Mouse (Mus musculus): ENCODE measurements around the gene Snrpa. TPM values are rescaled to one million over a fixed set of nuclear protein-coding genes. Genes with fewer than 3 reads are reported as not detected.
A peak's percentile ranks its signal among the peaks of the same experiment; 100 is the strongest.

Gene Snrpa
- polyA plus RNA-seq, 1 experiment, result 128 TPM

DNA sequence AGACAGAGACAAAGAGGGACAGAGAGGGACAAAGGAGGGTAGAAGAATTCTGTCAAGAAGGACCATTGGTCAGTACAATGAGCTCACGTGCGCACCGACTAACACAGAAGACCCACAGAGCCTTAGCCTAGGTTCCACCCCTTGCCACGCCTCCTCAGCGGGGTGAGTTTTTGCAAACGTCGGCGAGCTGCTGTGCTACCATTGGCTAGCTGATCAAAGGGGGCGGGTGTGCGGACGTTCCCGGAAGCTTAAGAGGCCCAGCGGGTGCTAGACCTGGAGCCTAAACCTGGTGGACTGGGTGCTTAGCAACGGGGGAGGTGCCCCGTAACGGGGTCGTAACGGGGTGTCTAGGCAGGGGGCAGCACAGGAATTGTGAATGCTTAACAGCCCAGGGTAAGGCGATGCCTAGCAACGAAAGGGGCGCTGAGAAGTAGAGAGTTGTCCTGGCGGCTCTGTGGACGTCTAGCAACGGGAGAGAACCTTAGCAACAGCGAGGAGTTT, 36.8 kb upstream of the Snrpa start, which contains the start of gene Coq8b:
Gene Coq8b (plus strand): TSS at position 243 of the 501 bp plus-strand sequence.
- H3K4me1 ChIP-seq (ENCODE audit: control insufficient read depth, insufficient read depth, low read length), result peaks cover 16% of the 10 kb centered on the region
- no peaks in the 10 kb centered on the region for H3K27me3 ChIP-seq (ENCODE audit: control insufficient read depth, insufficient read depth, low read length)
- TF ChIP-seq POLR2A (IDR thresholded peaks at IDR 0.05; ENCODE audit: control insufficient read depth, low read depth, low read length) (peak; percentile 61; the same call in 1 of the 2 replicates), CTCF (IDR thresholded peaks at IDR 0.05; ENCODE audit: control insufficient read depth, insufficient read depth, insufficient replicate concordance, low read depth, low read length) (no peak)
- no peaks in the 10 kb centered on the region for H3K36me3 ChIP-seq (ENCODE audit: control insufficient read depth, insufficient read depth, low read length)
- H3K4me3 ChIP-seq (ENCODE audit: control insufficient read depth, low read depth, low read length), result peak within 1 kb of the TSS; percentile 84
- H3K27ac ChIP-seq (ENCODE audit: control insufficient read depth, insufficient read depth, low read depth, low read length), result peak within 1 kb of the TSS; percentile 45; the same call in 1 of the 2 replicates

DNA sequence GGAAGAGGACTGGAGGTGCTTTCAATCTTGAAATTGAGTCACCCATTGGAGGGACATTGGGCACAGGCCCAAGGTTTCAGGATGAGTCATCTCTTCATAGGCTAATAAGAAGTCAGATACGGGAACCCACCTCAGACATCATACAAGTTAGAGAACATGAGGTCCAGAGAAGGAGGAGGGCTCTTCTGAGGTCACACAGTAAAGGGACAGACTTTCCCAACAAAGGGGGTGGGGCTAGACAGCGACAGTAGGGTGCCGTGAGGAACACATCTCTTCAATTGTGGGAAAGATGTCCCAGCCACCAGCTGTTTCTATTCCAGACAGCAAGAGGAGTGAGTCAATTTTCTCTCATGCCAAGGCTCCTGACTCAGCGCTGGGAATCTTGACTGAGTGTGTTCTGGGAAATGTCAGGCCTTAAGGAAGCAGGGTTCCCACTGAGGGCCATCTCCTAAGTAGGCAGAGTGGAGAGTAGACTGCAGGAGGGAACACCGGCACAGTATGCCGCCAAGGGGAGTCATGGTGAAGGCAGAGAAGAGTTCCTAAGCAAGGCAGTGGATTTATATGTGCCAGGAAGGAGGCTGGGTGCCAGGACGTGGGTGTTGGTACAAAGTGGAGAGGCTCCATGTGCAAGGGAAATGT, 35.7 kb upstream of the Snrpa start:
- Histone ChIP-seq H3K27ac (ENCODE audit: control insufficient read depth, insufficient read depth, low read depth, low read length) (no peak overlapping the region), H3K4me3 (ENCODE audit: control insufficient read depth, low read depth, low read length) (no peak overlapping the region), H3K27me3 (ENCODE audit: control insufficient read depth, insufficient read depth, low read length) (no peaks in the 10 kb centered on the region), H3K4me1 (ENCODE audit: control insufficient read depth, insufficient read depth, low read length) (peaks cover 25% of the 10 kb centered on the region), H3K36me3 (ENCODE audit: control insufficient read depth, insufficient read depth, low read length) (no peaks in the 10 kb centered on the region)
- TF ChIP-seq POLR2A (IDR thresholded peaks at IDR 0.05; ENCODE audit: control insufficient read depth, low read depth, low read length) (no peak), CTCF (IDR thresholded peaks at IDR 0.05; ENCODE audit: control insufficient read depth, insufficient read depth, insufficient replicate concordance, low read depth, low read length) (no peak)

DNA sequence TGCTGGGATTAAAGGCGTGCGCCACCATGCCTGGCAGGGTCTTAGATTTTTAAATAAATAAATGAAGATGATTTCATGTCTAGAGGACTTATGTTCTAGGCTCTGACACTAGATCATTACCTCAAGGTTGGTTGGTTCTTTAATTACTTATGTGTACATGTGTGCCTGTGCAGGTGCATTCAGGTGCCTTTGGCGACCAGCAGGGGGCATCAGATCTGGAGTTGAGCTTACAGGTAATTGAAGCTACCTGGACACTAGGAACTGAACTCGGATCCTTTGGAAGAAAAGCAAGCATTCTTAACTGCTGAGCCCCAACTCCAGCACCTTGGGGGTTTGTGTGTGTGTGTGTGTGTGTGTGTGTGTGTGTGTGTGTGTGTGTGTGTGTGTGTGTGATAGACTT, 34.7 kb upstream of the Snrpa start:
- Histone ChIP-seq H3K4me3 (ENCODE audit: control insufficient read depth, low read depth, low read length) (no peak overlapping the region), H3K36me3 (ENCODE audit: control insufficient read depth, insufficient read depth, low read length) (no peaks in the 10 kb centered on the region), H3K4me1 (ENCODE audit: control insufficient read depth, insufficient read depth, low read length) (peaks cover 25% of the 10 kb centered on the region), H3K27ac (ENCODE audit: control insufficient read depth, insufficient read depth, low read depth, low read length) (no peak overlapping the region), H3K27me3 (ENCODE audit: control insufficient read depth, insufficient read depth, low read length) (no peaks in the 10 kb centered on the region)
- TF ChIP-seq POLR2A (IDR thresholded peaks at IDR 0.05; ENCODE audit: control insufficient read depth, low read depth, low read length) (no peak), CTCF (IDR thresholded peaks at IDR 0.05; ENCODE audit: control insufficient read depth, insufficient read depth, insufficient replicate concordance, low read depth, low read length) (peak; percentile 43; the same call in 1 of the 2 replicates)

DNA sequence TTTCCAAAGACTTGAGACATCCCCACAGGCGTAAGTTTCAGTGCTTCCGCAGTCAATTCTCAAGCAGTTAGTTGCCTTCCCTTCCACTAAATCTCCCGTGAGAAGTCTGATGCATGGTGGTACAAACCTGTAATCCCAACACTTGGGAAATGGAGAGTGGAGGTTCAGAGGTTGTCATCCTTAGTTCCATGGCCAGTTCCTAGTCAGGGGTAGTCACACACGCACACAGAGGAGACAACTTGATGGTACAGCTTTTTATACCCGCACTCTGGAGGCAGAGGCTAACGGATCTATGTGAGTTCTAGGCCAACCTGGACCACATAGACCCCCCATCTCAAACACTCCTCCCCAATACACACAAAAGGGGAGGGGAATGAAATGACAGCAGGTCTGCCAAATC, 32.8 kb upstream of the Snrpa start:
- TF ChIP-seq POLR2A (IDR thresholded peaks at IDR 0.05; ENCODE audit: control insufficient read depth, low read depth, low read length) (no peak), CTCF (IDR thresholded peaks at IDR 0.05; ENCODE audit: control insufficient read depth, insufficient read depth, insufficient replicate concordance, low read depth, low read length) (no peak)
- Histone ChIP-seq H3K4me1 (ENCODE audit: control insufficient read depth, insufficient read depth, low read length) (peaks cover 28% of the 10 kb centered on the region), H3K27ac (ENCODE audit: control insufficient read depth, insufficient read depth, low read depth, low read length) (peak overlapping the region; percentile 58)

DNA sequence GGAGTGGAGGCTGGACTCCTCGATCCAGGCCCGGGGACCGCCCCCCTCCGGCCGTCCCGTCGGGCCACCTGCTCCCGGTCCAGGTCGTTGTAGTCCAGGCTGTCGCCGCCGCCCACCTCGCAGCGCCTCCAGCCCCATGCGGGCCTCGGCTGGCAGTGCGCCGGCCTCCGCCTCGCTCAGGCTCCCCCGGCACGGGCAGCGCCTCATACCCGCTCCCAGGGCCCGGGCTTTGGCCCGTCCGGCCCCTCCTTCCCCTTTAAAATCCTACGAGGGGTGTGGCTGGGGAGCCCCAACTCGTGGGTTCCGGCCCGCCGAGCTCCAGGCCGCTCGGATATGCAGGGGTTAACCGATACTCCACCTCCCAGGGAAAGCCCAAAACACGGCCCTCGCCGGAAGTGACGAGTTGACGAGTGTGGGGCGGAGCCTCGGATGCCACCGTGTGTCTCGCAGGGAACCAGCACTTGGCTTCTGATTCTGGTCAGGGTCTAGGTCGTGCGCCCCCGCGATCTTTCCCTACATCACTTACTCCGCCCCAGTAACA, 32.3 kb upstream of the Snrpa start, which contains the start of gene Itpkc:
Gene Itpkc (minus strand): TSS at position 381 of the 541 bp plus-strand sequence.
- Histone ChIP-seq H3K27me3 (ENCODE audit: control insufficient read depth, insufficient read depth, low read length) (no peaks in the 10 kb centered on the region), H3K36me3 (ENCODE audit: control insufficient read depth, insufficient read depth, low read length) (no peaks in the 10 kb centered on the region), H3K4me1 (ENCODE audit: control insufficient read depth, insufficient read depth, low read length) (peaks cover 23% of the 10 kb centered on the region), H3K4me3 (ENCODE audit: control insufficient read depth, low read depth, low read length) (peak within 1 kb of the TSS; percentile 79), H3K27ac (ENCODE audit: control insufficient read depth, insufficient read depth, low read depth, low read length) (peak within 1 kb of the TSS; percentile 58)
- TF ChIP-seq POLR2A (IDR thresholded peaks at IDR 0.05; ENCODE audit: control insufficient read depth, low read depth, low read length), result peak; percentile 95
- no peak for TF ChIP-seq CTCF (IDR thresholded peaks at IDR 0.05; ENCODE audit: control insufficient read depth, insufficient read depth, insufficient replicate concordance, low read depth, low read length)

More for the DNA sequence above, 32.8 kb upstream of the Snrpa start:
- peak overlapping the region; percentile 79 for H3K4me3 ChIP-seq (ENCODE audit: control insufficient read depth, low read depth, low read length)
- H3K27me3 ChIP-seq (ENCODE audit: control insufficient read depth, insufficient read depth, low read length), result no peaks in the 10 kb centered on the region
- no peaks in the 10 kb centered on the region for H3K36me3 ChIP-seq (ENCODE audit: control insufficient read depth, insufficient read depth, low read length)

DNA sequence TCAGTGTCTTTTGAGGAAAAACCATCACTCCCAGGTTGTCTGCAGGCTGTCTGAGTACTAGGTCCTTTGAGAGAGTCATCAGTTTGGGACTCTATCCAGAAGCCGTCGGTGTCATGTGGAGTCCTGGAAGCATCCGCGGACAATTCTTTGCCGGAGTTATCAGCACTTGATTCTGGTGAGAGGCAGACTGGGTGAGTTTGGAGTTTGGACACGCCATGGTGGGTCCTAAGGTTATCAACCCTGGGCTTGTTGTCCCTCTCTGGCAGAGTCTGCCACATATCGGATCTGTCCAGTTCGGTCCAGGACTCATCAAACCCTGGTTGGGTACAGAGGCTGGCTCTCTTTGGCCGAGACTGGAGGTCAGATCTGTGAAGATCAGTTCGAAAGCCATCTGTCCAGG, 31.6 kb upstream of the Snrpa start:
- no peaks in the 10 kb centered on the region for H3K27me3 ChIP-seq (ENCODE audit: control insufficient read depth, insufficient read depth, low read length)
- H3K36me3 ChIP-seq (ENCODE audit: control insufficient read depth, insufficient read depth, low read length), result no peaks in the 10 kb centered on the region
- H3K4me1 ChIP-seq (ENCODE audit: control insufficient read depth, insufficient read depth, low read length), result peaks cover 19% of the 10 kb centered on the region
- peak overlapping the region; percentile 79 for H3K4me3 ChIP-seq (ENCODE audit: control insufficient read depth, low read depth, low read length)
- H3K27ac ChIP-seq (ENCODE audit: control insufficient read depth, insufficient read depth, low read depth, low read length), result peak overlapping the region; percentile 58
- TF ChIP-seq POLR2A (IDR thresholded peaks at IDR 0.05; ENCODE audit: control insufficient read depth, low read depth, low read length) (no peak), CTCF (IDR thresholded peaks at IDR 0.05; ENCODE audit: control insufficient read depth, insufficient read depth, insufficient replicate concordance, low read depth, low read length) (no peak)

DNA sequence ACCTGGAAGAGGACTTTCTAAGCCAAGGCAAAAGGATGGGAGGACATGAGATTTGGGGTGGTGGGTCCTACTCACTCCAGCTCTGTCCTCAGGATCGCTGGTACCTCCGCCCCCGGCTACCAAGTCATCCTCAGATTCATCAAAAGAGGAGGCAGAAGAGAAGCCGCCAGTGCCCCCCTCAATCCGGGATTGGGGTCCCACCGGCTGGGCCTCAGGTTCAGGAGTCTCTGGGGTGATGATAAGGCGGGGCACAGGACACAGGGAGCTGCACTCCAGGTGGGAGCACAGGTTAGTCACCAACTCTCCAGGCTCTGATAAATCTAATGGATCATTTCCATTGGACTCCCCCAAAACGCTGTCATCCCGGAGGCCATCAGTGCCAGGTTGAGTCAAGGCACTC, 31.2 kb upstream of the Snrpa start:
- TF ChIP-seq CTCF (IDR thresholded peaks at IDR 0.05; ENCODE audit: control insufficient read depth, insufficient read depth, insufficient replicate concordance, low read depth, low read length) (no peak), POLR2A (IDR thresholded peaks at IDR 0.05; ENCODE audit: control insufficient read depth, low read depth, low read length) (no peak)
- Histone ChIP-seq H3K27me3 (ENCODE audit: control insufficient read depth, insufficient read depth, low read length) (no peaks in the 10 kb centered on the region), H3K27ac (ENCODE audit: control insufficient read depth, insufficient read depth, low read depth, low read length) (no peak overlapping the region), H3K36me3 (ENCODE audit: control insufficient read depth, insufficient read depth, low read length) (no peaks in the 10 kb centered on the region), H3K4me1 (ENCODE audit: control insufficient read depth, insufficient read depth, low read length) (peaks cover 16% of the 10 kb centered on the region), H3K4me3 (ENCODE audit: control insufficient read depth, low read depth, low read length) (peak overlapping the region; percentile 79)
